Mouse (Mus musculus): ENCODE measurements around the gene Fam20c. TPM values are rescaled to one million over a fixed set of nuclear protein-coding genes. Genes with fewer than 3 reads are reported as not detected.
A peak's percentile ranks its signal among the peaks of the same experiment; 100 is the strongest.

Gene Fam20c
- polyA plus RNA-seq (2014; fragmentation: Nextera tagmentation; extraction: Ambion mirVana) = 5.0 and 7.3 TPM in 2 replicates

DNA sequence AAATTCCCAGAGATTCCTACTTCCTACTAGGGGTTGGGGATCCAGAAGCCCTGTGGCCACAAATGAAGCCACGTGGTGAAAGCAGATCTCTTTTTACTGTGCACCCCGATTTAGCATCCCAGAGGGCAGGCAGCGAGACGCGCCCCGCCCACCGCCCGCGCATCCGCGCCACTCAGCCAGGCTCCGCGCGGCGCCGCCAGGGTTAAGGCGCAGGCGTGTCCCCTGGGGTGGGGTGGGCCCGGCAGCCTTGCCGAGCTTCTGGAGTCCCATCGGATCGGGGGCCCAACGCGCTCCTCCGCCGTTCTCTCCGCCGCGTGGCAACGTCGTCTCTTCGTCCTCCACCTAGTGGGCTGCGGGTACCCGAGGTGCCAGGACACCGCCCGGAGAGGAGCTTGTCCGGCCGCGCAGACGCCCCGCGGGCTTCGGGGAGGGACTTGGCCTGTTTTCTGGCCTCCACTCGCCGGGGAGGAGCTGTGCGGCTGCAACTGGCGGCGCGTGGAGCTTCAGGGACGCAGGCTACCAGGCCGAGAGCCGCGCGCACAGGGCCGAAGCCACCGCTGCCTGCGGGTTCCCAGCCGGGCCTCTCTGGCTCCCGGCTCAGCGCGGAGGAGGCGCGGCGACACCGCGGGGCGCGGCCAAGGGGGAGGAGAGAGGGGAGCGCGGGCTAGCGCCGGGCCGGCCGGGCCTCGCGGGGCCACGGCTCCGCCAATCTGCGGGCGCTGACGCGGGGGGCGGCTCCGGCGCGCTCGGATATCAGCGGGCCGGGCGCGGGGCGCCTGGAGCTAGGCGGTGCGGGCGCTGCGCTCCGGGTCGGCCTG is at the start of gene Fam20c:
Fam20c (plus strand) TSS at position 212 of the 818 bp plus-strand sequence.
- Histone ChIP-seq H3K27me3 (ENCODE audit: control insufficient read depth, insufficient read depth, low read length) (peaks cover 37% of the 10 kb centered on the region), H3K27ac (replicated peaks; ENCODE audit: low read depth, low read length) (no peak within 1 kb of the TSS; the same call in 1 of the 2 replicates), H3K9ac (replicated peaks; ENCODE audit: low read length) (peak within 1 kb of the TSS; percentile 63), H3K4me3 (ENCODE audit: low read depth, low read length) (peak within 1 kb of the TSS; percentile 54), H3K4me1 (ENCODE audit: control insufficient read depth, insufficient read depth, low read length) (peaks cover 7% of the 10 kb centered on the region), H3K9me3 (replicated peaks; ENCODE audit: control insufficient read depth, low read length) (no peaks in the 10 kb centered on the region), H3K4me2 (ENCODE audit: low read depth, low read length) (peak within 1 kb of the TSS; percentile 93), H3K36me3 (replicated peaks; ENCODE audit: control insufficient read depth, insufficient read depth, low read depth, low read length) (no peaks in the 10 kb centered on the region)
- peak; percentile 72 for DNase-seq (ENCODE audit: low spot score)
- under 1% methylated on average over 71 of the region's 98 CpGs for WGBS
- ATAC-seq (replicated peaks; ENCODE audit: insufficient number of reproducible peaks, low FRiP score, low TSS enrichment, low read depth) = peak; percentile 85

DNA sequence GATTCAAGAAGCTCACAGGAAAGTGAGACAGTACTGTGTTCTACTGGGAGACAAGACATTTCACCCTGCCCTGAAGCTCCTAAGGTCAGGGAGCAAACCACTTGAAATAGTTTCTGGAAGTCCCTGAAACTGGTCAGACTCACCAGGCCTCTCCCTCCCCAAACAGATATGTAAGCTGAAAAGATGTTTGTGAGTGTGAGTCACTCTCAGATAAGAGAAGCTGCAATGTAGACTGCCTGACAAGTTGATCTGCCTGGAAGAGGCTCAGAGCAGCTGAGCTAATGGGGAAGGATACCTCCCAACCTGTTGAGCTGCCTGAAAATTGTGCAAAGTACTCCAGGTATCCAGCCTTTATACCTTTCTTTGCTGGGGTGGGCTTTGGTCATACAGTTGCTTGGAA is 46.9 kb upstream of the Fam20c start:
- Histone ChIP-seq H3K4me3 (ENCODE audit: low read depth, low read length) (no peak overlapping the region), H3K27ac (replicated peaks; ENCODE audit: low read depth, low read length) (no peak overlapping the region), H3K4me1 (ENCODE audit: control insufficient read depth, insufficient read depth, low read length) (no peaks in the 10 kb centered on the region), H3K36me3 (replicated peaks; ENCODE audit: control insufficient read depth, insufficient read depth, low read depth, low read length) (no peaks in the 10 kb centered on the region), H3K4me2 (ENCODE audit: low read depth, low read length) (no peak overlapping the region), H3K27me3 (ENCODE audit: control insufficient read depth, insufficient read depth, low read length) (no peaks in the 10 kb centered on the region), H3K9ac (replicated peaks; ENCODE audit: low read length) (no peak overlapping the region), H3K9me3 (replicated peaks; ENCODE audit: control insufficient read depth, low read length) (no peaks in the 10 kb centered on the region)
- ATAC-seq (replicated peaks; ENCODE audit: insufficient number of reproducible peaks, low FRiP score, low TSS enrichment, low read depth) (no peak), DNase-seq (ENCODE audit: low spot score) (no peak)

DNA sequence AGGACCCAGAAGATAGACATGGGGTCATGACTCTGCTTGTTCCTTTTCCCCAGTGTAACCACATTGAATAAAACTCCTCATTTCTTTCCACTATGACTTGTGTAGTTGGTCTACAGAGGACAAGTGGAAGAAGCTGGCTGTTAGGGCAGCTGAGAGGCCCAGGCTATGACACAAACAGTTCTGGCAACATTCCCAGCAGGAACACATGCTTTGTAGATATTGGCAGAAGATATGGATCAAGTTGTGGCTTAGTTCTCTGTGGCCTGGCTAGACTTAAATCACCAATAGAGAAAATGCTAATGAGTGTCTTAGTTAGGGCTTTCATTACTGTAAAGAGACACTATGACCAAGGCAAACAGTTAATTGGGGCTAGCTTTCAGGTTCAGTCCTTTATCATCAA is 45.7 kb upstream of the Fam20c start:
- no peak overlapping the region for H3K27ac ChIP-seq (replicated peaks; ENCODE audit: low read depth, low read length)
- no peak overlapping the region for H3K4me3 ChIP-seq (ENCODE audit: low read depth, low read length)
- no peaks in the 10 kb centered on the region for H3K36me3 ChIP-seq (replicated peaks; ENCODE audit: control insufficient read depth, insufficient read depth, low read depth, low read length)
- ATAC-seq (replicated peaks; ENCODE audit: insufficient number of reproducible peaks, low FRiP score, low TSS enrichment, low read depth) (no peak), DNase-seq (ENCODE audit: low spot score) (no peak)
- no peaks in the 10 kb centered on the region for H3K9me3 ChIP-seq (replicated peaks; ENCODE audit: control insufficient read depth, low read length)
- no peak overlapping the region for H3K9ac ChIP-seq (replicated peaks; ENCODE audit: low read length)
- H3K4me1 ChIP-seq (ENCODE audit: control insufficient read depth, insufficient read depth, low read length) = no peaks in the 10 kb centered on the region
- H3K27me3 ChIP-seq (ENCODE audit: control insufficient read depth, insufficient read depth, low read length) = no peaks in the 10 kb centered on the region
- no peak overlapping the region for H3K4me2 ChIP-seq (ENCODE audit: low read depth, low read length)

DNA sequence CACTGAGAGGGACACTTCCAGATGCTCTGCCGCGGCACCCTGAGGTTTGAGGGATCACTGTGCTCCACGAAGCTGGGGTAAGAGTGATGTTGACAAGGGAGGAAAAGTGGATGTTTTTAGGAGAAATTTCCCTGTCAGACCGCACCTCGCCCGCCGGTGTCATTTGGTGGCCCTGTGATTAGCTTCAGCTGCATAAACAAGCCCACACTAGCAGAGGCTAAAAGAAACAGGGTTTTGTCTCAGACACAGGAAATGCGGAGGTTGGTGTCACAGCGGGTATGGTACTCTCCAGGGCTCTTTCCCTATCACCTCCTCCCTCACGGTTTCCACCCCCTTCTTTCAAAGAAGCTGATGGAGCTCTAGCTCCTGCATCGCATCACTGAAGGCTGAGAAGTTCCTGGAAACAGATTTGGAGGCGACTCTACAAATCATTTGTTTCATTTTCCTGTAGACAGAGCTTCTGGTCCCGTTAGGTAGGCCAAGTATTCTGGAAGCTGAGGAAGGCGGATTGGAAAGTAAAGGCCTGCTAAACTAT is 38.7 kb upstream of the Fam20c start:
- Histone ChIP-seq H3K4me2 (ENCODE audit: low read depth, low read length) (no peak overlapping the region), H3K4me3 (ENCODE audit: low read depth, low read length) (no peak overlapping the region), H3K9ac (replicated peaks; ENCODE audit: low read length) (no peak overlapping the region), H3K36me3 (replicated peaks; ENCODE audit: control insufficient read depth, insufficient read depth, low read depth, low read length) (no peaks in the 10 kb centered on the region), H3K27me3 (ENCODE audit: control insufficient read depth, insufficient read depth, low read length) (no peaks in the 10 kb centered on the region), H3K9me3 (replicated peaks; ENCODE audit: control insufficient read depth, low read length) (no peaks in the 10 kb centered on the region), H3K27ac (replicated peaks; ENCODE audit: low read depth, low read length) (no peak overlapping the region), H3K4me1 (ENCODE audit: control insufficient read depth, insufficient read depth, low read length) (no peaks in the 10 kb centered on the region)
- ATAC-seq (replicated peaks; ENCODE audit: insufficient number of reproducible peaks, low FRiP score, low TSS enrichment, low read depth) (no peak), DNase-seq (ENCODE audit: low spot score) (peak; percentile 29)
- 19% methylated on average over 14 of the region's 14 CpGs for WGBS

DNA sequence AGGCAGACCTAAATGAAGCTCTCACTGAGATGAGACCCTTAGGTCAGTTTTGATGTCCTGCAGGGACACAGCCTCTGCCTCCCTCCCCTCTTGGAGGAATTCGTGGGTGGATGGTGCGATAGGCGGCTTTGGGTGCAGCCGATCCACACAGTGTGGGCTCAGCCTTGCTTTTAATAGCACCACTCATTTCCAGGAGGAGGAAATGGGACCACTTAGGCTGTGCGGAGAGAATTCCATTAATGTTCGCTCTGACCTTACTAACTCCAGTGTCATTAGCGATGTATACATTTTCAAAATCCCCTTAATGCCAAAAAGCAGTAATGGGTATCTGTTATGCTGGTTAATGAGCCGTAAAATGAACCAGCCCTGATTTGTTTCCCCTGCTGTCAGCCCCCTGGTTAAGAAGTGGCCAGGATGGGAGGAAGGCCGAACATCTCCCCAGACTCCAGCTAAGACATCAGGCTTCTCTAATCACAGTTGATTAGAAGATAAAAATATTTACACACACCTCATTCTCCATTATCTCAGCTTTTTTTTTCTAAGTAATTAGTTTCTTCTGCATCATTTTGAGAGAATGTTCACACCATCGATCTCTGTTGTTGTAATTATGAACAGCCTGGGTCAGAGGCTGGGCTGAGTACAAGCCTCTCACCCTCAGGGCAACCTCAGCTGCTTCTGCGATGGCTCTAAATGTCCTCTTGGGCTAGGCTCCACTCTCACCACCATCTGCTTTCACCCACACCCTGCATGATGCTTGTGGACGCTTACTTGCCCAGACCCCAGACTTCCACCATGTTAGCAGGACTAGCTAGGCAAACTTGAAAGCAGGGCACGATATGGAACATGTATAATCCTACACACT is 33.8 kb upstream of the Fam20c start:
- Histone ChIP-seq H3K9me3 (replicated peaks; ENCODE audit: control insufficient read depth, low read length) (no peaks in the 10 kb centered on the region), H3K36me3 (replicated peaks; ENCODE audit: control insufficient read depth, insufficient read depth, low read depth, low read length) (no peaks in the 10 kb centered on the region), H3K9ac (replicated peaks; ENCODE audit: low read length) (no peak overlapping the region), H3K27ac (replicated peaks; ENCODE audit: low read depth, low read length) (no peak overlapping the region), H3K4me3 (ENCODE audit: low read depth, low read length) (no peak overlapping the region), H3K27me3 (ENCODE audit: control insufficient read depth, insufficient read depth, low read length) (no peaks in the 10 kb centered on the region), H3K4me2 (ENCODE audit: low read depth, low read length) (no peak overlapping the region), H3K4me1 (ENCODE audit: control insufficient read depth, insufficient read depth, low read length) (no peaks in the 10 kb centered on the region)
- 40% methylated on average over 13 of the region's 13 CpGs for WGBS
- ATAC-seq (replicated peaks; ENCODE audit: insufficient number of reproducible peaks, low FRiP score, low TSS enrichment, low read depth) = 0 out of 2 replicates have a peak, but pooled peaks have one; percentile 67
- DNase-seq (ENCODE audit: low spot score) = no peak

DNA sequence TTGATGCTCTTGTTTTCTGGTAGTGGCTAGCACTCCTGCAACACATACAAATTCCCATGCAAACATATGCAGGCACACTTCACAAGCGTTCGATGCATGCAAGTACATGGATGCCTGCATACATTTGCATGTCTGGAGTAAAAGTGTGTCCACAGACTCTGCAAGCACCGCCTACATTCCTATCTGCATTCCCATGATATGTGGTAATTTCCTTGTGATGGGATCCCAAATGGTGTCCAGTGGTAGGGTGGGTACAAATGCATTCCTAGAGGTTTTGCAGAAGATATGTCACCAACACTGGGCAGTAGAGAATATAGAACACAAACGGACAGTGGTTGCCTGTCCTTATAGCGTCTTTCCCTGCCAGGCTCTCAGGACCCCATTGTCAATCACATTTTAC is 29.9 kb upstream of the Fam20c start:
- no peak overlapping the region for H3K4me2 ChIP-seq (ENCODE audit: low read depth, low read length)
- 90% methylated on average over 5 of the region's 5 CpGs for WGBS
- no peak for ATAC-seq (replicated peaks; ENCODE audit: insufficient number of reproducible peaks, low FRiP score, low TSS enrichment, low read depth)

DNA sequence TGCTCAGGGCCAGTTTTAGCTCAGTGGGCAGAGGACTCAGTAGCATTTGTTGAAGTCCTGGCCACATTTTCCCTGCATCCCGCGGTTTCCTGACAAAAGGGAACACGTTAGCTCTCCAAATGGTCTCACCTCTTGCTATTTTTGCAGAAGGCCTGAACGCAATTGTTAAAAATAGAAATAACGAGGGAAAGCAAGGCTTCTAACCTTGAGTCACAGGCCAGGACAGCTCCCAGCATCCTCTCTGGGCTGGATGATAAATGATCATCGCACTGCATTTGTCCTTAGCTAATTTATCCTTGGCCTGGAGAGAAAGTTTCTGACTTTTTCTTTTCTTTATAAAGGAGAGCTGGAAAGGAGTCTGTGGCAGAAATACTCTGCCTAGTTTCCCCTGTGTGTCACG is 29.2 kb upstream of the Fam20c start:
- 67% methylated on average over 7 of the region's 7 CpGs for WGBS
- DNase-seq (ENCODE audit: low spot score) (no peak), ATAC-seq (replicated peaks; ENCODE audit: insufficient number of reproducible peaks, low FRiP score, low TSS enrichment, low read depth) (no peak)
- no peak overlapping the region for H3K4me3 ChIP-seq (ENCODE audit: low read depth, low read length)
- no peak overlapping the region for H3K4me2 ChIP-seq (ENCODE audit: low read depth, low read length)
- H3K27ac ChIP-seq (replicated peaks; ENCODE audit: low read depth, low read length) = no peak overlapping the region
- H3K27me3 ChIP-seq (ENCODE audit: control insufficient read depth, insufficient read depth, low read length) = no peaks in the 10 kb centered on the region
- H3K9me3 ChIP-seq (replicated peaks; ENCODE audit: control insufficient read depth, low read length) = no peaks in the 10 kb centered on the region
- no peaks in the 10 kb centered on the region for H3K4me1 ChIP-seq (ENCODE audit: control insufficient read depth, insufficient read depth, low read length)
- H3K9ac ChIP-seq (replicated peaks; ENCODE audit: low read length) = no peak overlapping the region
- H3K36me3 ChIP-seq (replicated peaks; ENCODE audit: control insufficient read depth, insufficient read depth, low read depth, low read length) = no peaks in the 10 kb centered on the region

More for the DNA sequence above, 29.9 kb upstream of the Fam20c start:
- no peak for DNase-seq (ENCODE audit: low spot score)
- H3K27ac ChIP-seq (replicated peaks; ENCODE audit: low read depth, low read length) = no peak overlapping the region
- H3K9ac ChIP-seq (replicated peaks; ENCODE audit: low read length) = no peak overlapping the region
- no peaks in the 10 kb centered on the region for H3K36me3 ChIP-seq (replicated peaks; ENCODE audit: control insufficient read depth, insufficient read depth, low read depth, low read length)
- H3K4me1 ChIP-seq (ENCODE audit: control insufficient read depth, insufficient read depth, low read length) = no peaks in the 10 kb centered on the region
- H3K27me3 ChIP-seq (ENCODE audit: control insufficient read depth, insufficient read depth, low read length) = no peaks in the 10 kb centered on the region
- H3K9me3 ChIP-seq (replicated peaks; ENCODE audit: control insufficient read depth, low read length) = no peaks in the 10 kb centered on the region
- H3K4me3 ChIP-seq (ENCODE audit: low read depth, low read length) = no peak overlapping the region

DNA sequence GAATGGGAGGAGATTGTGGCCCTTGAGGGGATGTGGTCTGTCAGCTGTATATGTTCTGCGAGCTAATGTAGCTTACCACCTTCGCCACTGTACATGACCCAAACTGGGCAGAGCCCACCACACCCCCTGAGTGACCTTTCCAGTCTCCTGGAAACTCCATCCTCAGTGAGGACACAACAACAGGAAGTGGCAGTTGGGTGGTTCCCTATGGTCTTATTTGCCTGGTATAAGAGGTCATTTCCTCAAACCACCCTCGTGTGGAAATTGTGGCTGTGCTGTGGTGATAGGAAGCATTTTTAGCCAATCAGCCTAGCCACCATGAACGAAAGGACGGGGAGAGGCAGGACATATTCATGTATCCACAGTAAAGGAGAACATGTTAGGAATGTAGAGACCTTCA is 23.5 kb upstream of the Fam20c start:
- Histone ChIP-seq H3K27me3 (ENCODE audit: control insufficient read depth, insufficient read depth, low read length) (no peaks in the 10 kb centered on the region), H3K27ac (replicated peaks; ENCODE audit: low read depth, low read length) (no peak overlapping the region), H3K4me1 (ENCODE audit: control insufficient read depth, insufficient read depth, low read length) (no peaks in the 10 kb centered on the region), H3K4me3 (ENCODE audit: low read depth, low read length) (no peak overlapping the region), H3K9ac (replicated peaks; ENCODE audit: low read length) (no peak overlapping the region), H3K4me2 (ENCODE audit: low read depth, low read length) (no peak overlapping the region), H3K36me3 (replicated peaks; ENCODE audit: control insufficient read depth, insufficient read depth, low read depth, low read length) (no peaks in the 10 kb centered on the region), H3K9me3 (replicated peaks; ENCODE audit: control insufficient read depth, low read length) (no peaks in the 10 kb centered on the region)
- whole genome bisulfite sequencing = 74% methylated on average over 5 of the region's 5 CpGs
- DNase-seq (ENCODE audit: low spot score) = no peak
- ATAC-seq (replicated peaks; ENCODE audit: insufficient number of reproducible peaks, low FRiP score, low TSS enrichment, low read depth) = no peak

Measured in embryonic facial prominence, embryonic 11.5 days (tissue).